Mouse (Mus musculus) heart, embryonic 12.5 days (tissue): ENCODE results near the gene Vmn2r18. TPM values are rescaled to one million over a fixed set of nuclear protein-coding genes. Genes with fewer than 3 reads are reported as not detected.

Source experiments
- ATAC-seq: fragments of 200-750 bp; cut with Nextera tagmentation; 2 replicates; pipeline ENCODE4 v1.8.0; 2017; ENCODE audit warnings: moderate TSS enrichment, moderate library complexity; ENCODE audit not compliant: insufficient number of reproducible peaks, low FRiP score
- H3K27ac ChIP-seq: fragments of 300-500 bp; sonication (generic); 2 replicates; pipeline ENCODE4 v1.5.1; 2016; ENCODE audit warnings: mild to moderate bottlenecking, moderate library complexity; ENCODE audit not compliant: poor library complexity, severe bottlenecking
- H3K27me3 ChIP-seq: fragments of 300-500 bp; sonication (generic); replicated peaks from 2 replicates; pipeline ENCODE4 v1.6.1; 2016; ENCODE audit warnings: mild to moderate bottlenecking, moderate library complexity
- H3K36me3 ChIP-seq: fragments of 300-500 bp; sonication (generic); 2 replicates; pipeline ENCODE4 v1.6.1; 2016; ENCODE audit warnings: mild to moderate bottlenecking, moderate library complexity
- H3K4me1 ChIP-seq: fragments of 300-500 bp; sonication (generic); replicated peaks from 2 replicates; pipeline ENCODE4 v1.6.1; 2016; ENCODE audit warnings: mild to moderate bottlenecking
- H3K4me2 ChIP-seq: fragments of 300-500 bp; sonication (generic); 2 replicates; pipeline ENCODE4 v1.6.1; 2016; ENCODE audit warnings: mild to moderate bottlenecking, moderate library complexity
- H3K4me3 ChIP-seq: fragments of 300-500 bp; sonication (generic); 2 replicates; pipeline ENCODE4 v1.5.1; 2016; ENCODE audit warnings: mild to moderate bottlenecking
- H3K9ac ChIP-seq: fragments of 300-500 bp; sonication (generic); 2 replicates; pipeline ENCODE4 v1.6.1; 2016; ENCODE audit warnings: mild to moderate bottlenecking, moderate library complexity
- H3K9me3 ChIP-seq: fragments of 300-500 bp; sonication (generic); replicated peaks from 2 replicates; pipeline ENCODE4 v1.6.1; 2016; ENCODE audit warnings: mild to moderate bottlenecking, moderate library complexity
- WGBS: fragments of 180-500 bp; shearing (Covaris S2); methylation state at CpG from one replicate; pipeline ENCODE4 v1.1.7; 2016; 5-methylcytosine and 5-hydroxymethylcytosine counted together
- polyA plus RNA-seq: library from polyadenylated mRNA; unstranded; fragments of >200 nt; fragmentation: Nextera tagmentation; extraction: Ambion mirVana; gene quantifications from 2 replicates; pipeline ENCODE4 v1.2.1, GENCODE M21; 2016

Vmn2r18 gene
- not detected in 2 replicates for polyA plus RNA-seq

DNA sequence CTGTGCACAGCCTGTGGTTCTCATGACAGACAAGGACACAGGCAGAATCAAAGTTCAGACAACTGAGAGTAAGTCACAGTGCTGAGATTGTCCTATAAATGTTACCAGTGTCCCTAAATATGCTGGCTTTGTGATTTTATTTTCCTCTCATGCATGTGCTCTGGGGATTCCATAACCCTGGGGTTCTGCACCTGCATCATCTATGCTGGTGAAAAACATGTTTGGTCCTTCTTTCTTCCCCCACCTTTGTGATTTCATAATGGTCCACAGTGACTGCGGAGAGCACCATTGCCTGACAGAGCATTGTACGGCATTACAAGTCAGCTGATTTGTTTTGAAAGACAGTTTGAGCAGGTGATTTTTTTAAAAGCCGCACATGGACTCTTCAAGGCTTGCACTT lies at the start of gene Vmn2r18:
Vmn2r18 (minus strand) TSS at position 101 of the 400 bp plus-strand sequence.
- H3K27ac ChIP-seq: no peak within 1 kb of the TSS
- whole genome bisulfite sequencing: 84% methylated on average over 3 of the region's 3 CpGs
- H3K27me3 ChIP-seq: no peaks in the 10 kb centered on the region
- no peaks in the 10 kb centered on the region for H3K4me1 ChIP-seq
- no peaks in the 10 kb centered on the region for H3K36me3 ChIP-seq
- H3K4me2 ChIP-seq: no peak within 1 kb of the TSS
- no peak for ATAC-seq
- H3K9me3 ChIP-seq: no peaks in the 10 kb centered on the region
- no peak within 1 kb of the TSS for H3K4me3 ChIP-seq
- H3K9ac ChIP-seq: no peak within 1 kb of the TSS

DNA sequence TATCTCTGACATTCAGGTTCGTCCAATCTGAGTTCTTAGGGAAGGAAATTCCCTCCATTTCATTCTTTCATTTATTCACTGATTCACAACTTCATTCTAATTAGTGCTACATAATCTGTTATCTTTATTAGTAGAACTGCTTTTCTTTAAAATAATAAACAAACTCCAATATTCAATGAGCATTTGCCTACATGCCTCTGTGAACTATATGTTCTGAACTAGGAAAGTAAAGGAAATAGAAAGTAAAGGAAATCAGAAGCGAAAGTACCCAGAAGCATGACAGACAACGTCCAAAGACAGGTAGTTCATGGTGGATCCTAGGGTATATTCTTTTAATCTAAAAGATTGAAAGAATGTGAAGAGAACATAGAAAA lies 45.6 kb upstream of the Vmn2r18 start:
- no peak for ATAC-seq

DNA sequence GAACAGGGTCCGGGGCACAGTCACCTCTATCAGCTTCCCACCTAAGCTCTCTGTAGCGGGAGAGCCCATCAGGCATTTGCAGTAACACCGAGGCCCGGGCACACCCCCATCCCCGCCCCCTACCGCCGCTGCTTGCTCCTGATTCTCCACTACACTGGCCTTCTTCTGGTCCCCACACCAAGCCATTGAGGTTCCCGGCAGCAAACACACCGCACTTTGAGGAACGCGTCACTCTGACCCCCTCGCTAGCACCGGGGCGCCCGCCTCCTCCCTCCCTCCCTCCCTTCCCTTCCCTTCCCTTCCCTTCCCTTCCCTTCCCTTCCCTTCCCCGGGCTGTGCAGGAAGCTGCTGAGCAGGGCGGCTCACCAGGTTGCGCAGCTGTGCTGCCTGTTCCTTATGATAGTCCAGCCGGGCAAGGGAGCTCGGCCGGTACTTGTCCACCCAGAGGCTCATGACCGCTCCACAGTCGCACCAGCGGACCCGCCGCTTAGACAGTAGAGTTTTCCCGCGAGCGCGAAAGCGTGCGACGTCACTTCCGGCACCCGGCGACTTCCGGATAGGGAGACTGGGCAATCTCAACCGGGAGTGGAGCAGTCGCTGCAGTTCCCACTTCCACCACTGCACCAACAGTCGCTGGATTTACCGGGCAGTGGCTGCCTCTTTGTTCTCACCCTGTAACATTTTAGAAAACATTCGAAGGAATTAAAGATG lies 45.0 kb upstream of the Vmn2r18 start, which contains the start of gene Rfc3:
Rfc3 (minus strand) TSS at position 543 of the 711 bp plus-strand sequence.
- no peaks in the 10 kb centered on the region for H3K27me3 ChIP-seq
- 1% methylated on average over 39 of the region's 42 CpGs for WGBS
- H3K36me3 ChIP-seq: peaks cover 31% of the 10 kb centered on the region
- peak within 1 kb of the TSS; percentile 91 for H3K4me3 ChIP-seq
- peaks cover 4% of the 10 kb centered on the region for H3K4me1 ChIP-seq
- H3K9ac ChIP-seq: peak within 1 kb of the TSS; percentile 85
- H3K4me2 ChIP-seq: peak within 1 kb of the TSS; percentile 79
- ATAC-seq: peak; percentile 99
- H3K9me3 ChIP-seq: no peaks in the 10 kb centered on the region
- H3K27ac ChIP-seq: peak within 1 kb of the TSS; percentile 89

More for the DNA sequence above, 45.6 kb upstream of the Vmn2r18 start:
- Histone ChIP-seq H3K27me3 (no peaks in the 10 kb centered on the region), H3K4me2 (peak overlapping the region; percentile 79), H3K4me1 (peaks cover 4% of the 10 kb centered on the region), H3K9ac (no peak overlapping the region), H3K27ac (no peak overlapping the region; the same call in 1 of the 2 replicates), H3K4me3 (peak overlapping the region; percentile 91; the same call in 1 of the 2 replicates), H3K9me3 (no peaks in the 10 kb centered on the region), H3K36me3 (peaks cover 26% of the 10 kb centered on the region)
- WGBS: 64% methylated on average over 3 of the region's 3 CpGs

DNA sequence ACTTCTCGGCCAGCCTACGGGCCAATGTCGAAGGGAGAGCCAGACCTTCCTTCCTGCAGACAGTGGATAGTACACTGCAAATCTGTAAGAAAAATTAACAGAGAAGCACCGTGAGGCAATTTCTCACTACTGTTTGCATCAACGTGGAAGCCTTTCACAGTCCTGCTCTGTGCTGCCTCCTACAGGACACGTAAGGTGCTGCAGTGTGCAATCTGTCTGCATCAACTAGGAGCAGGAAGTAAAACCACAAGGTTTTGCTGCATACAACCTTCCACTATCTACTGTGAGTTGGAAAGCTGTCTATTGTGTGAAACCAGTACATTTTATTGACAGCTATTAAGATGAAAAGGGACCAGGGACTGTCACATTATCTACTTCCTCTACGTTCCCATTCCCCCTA lies 39.0 kb upstream of the Vmn2r18 start:
- Histone ChIP-seq H3K27me3 (no peaks in the 10 kb centered on the region), H3K27ac (no peak overlapping the region), H3K4me1 (no peaks in the 10 kb centered on the region), H3K9me3 (no peaks in the 10 kb centered on the region), H3K36me3 (peaks cover 85% of the 10 kb centered on the region), H3K4me3 (no peak overlapping the region), H3K4me2 (no peak overlapping the region), H3K9ac (no peak overlapping the region)
- ATAC-seq: no peak
- 91% methylated on average over 7 of the region's 7 CpGs for WGBS

- Histone ChIP-seq H3K36me3 (peaks cover 75% of the 10 kb centered on the region), H3K9me3 (no peaks in the 10 kb centered on the region)
- no peak for ATAC-seq
Observed at GRCm38 (mm10) chr5:151642867-151643266, 37.0 kb upstream of the Vmn2r18 start.

DNA sequence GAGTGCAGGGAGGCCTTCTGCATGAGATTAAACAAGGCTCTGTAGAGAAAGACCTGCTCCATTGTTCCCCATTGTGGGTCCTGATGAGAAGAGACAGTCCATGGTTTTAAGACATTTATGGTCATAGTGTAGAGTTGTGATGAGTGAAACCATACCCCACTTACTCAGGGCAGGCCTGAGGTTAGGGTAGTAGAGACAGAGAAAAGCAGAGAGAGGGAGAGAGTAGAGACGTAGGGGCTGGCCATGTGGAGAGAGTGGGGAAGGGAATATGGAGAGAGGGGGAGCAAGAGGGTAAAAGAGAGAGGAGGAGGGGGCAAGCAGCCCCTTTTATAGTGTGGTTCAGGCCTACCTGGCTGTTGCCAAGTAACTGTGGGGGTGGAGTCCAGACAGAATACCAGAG lies 36.3 kb upstream of the Vmn2r18 start:
- Histone ChIP-seq H3K4me2 (no peak overlapping the region), H3K36me3 (peaks cover 67% of the 10 kb centered on the region), H3K27ac (no peak overlapping the region), H3K9ac (no peak overlapping the region), H3K4me3 (no peak overlapping the region), H3K27me3 (no peaks in the 10 kb centered on the region), H3K4me1 (no peaks in the 10 kb centered on the region), H3K9me3 (no peaks in the 10 kb centered on the region)
- 94% methylated on average over 1 of the region's 1 CpGs for WGBS
- no peak for ATAC-seq

More at GRCm38 (mm10) chr5:151642867-151643266, 37.0 kb upstream of the Vmn2r18 start:
- H3K4me1 ChIP-seq: no peaks in the 10 kb centered on the region
- H3K9ac ChIP-seq: no peak overlapping the region
- no peaks in the 10 kb centered on the region for H3K27me3 ChIP-seq
- 89% methylated on average over 5 of the region's 5 CpGs for WGBS
- H3K27ac ChIP-seq: no peak overlapping the region
- no peak overlapping the region for H3K4me3 ChIP-seq
- H3K4me2 ChIP-seq: no peak overlapping the region

GRCm38 (mm10) chr5:151601696-151602095 lies 4.1 kb downstream of the Vmn2r18 start:
- Histone ChIP-seq H3K27me3 (no peaks in the 10 kb centered on the region), H3K9ac (no peak overlapping the region), H3K4me2 (no peak overlapping the region), H3K4me3 (no peak overlapping the region), H3K4me1 (no peaks in the 10 kb centered on the region), H3K36me3 (no peaks in the 10 kb centered on the region), H3K9me3 (no peaks in the 10 kb centered on the region), H3K27ac (no peak overlapping the region)
- WGBS: 28% methylated on average over 1 of the region's 1 CpGs
- no peak for ATAC-seq

Other genes with a start within 250 kb of the Vmn2r18 start
- not detected in 2 replicates for gene Gm42906, start 177.9 kb downstream of the Vmn2r18 start, polyA plus RNA-seq
- gene Rfc3, start 45.2 kb upstream of the Vmn2r18 start, polyA plus RNA-seq: 57.0 and 59.4 TPM in 2 replicates